Mouse (Mus musculus) intestine, embryonic 16.5 days (tissue): Measurements from ENCODE around the gene Scp2d1. TPM values are rescaled to one million over a fixed set of nuclear protein-coding genes. Genes with fewer than 3 reads are reported as not detected.
A peak's percentile ranks its signal among the peaks of the same experiment; 100 is the strongest.

ENCODE experiments used
- ATAC-seq: fragments of 200-750 bp; cut with Nextera tagmentation; 2 replicates; pipeline ENCODE4 v1.8.0; 2017; ENCODE audit warnings: moderate TSS enrichment, moderate library complexity
- H3K27ac ChIP-seq: fragments of 300-500 bp; sonication (generic); 2 replicates; pipeline ENCODE4 v1.5.1; 2014; ENCODE audit warnings: mild to moderate bottlenecking, low read length
- H3K27me3 ChIP-seq: fragments of 300-500 bp; sonication (generic); replicated peaks from 2 replicates; pipeline ENCODE4 v1.6.1; 2014; ENCODE audit warnings: low read length, control low read depth, mixed read lengths; ENCODE audit not compliant: control insufficient read depth, insufficient read depth
- H3K36me3 ChIP-seq: fragments of 300-500 bp; sonication (generic); 2 replicates; pipeline ENCODE4 v1.6.1; 2014; ENCODE audit warnings: low read length, control low read depth; ENCODE audit not compliant: control insufficient read depth, insufficient read depth
- H3K4me1 ChIP-seq: fragments of 300-500 bp; sonication (generic); 2 replicates; pipeline ENCODE4 v1.6.1; 2014; ENCODE audit warnings: low read length, control low read depth, mixed read lengths; ENCODE audit not compliant: control insufficient read depth, insufficient read depth
- H3K4me2 ChIP-seq: fragments of 300-500 bp; sonication (generic); 2 replicates; pipeline ENCODE4 v1.6.1; 2014; ENCODE audit warnings: low read depth, low read length, control low read depth
- H3K4me3 ChIP-seq: fragments of 300-500 bp; sonication (generic); 2 replicates; pipeline ENCODE4 v1.5.1; 2014; ENCODE audit warnings: mild to moderate bottlenecking, low read length
- H3K9ac ChIP-seq: fragments of 300-500 bp; sonication (generic); 2 replicates; pipeline ENCODE4 v1.6.1; 2014; ENCODE audit warnings: low read depth, low read length
- H3K9me3 ChIP-seq: fragments of 300-500 bp; sonication (generic); 2 replicates; pipeline ENCODE4 v1.6.1; 2016; ENCODE audit warnings: low read length, control low read depth; ENCODE audit not compliant: control insufficient read depth
- WGBS: fragments of 180-500 bp; shearing (Covaris S2); extraction: QIAGEN DNeasy Blood & Tissue Kit; methylation state at CpG from one replicate; pipeline ENCODE4 v1.1.7; 2014; 5-methylcytosine and 5-hydroxymethylcytosine counted together
- polyA plus RNA-seq: library from polyadenylated mRNA; unstranded; fragments of >200 nt; fragmentation: Nextera tagmentation; extraction: Ambion mirVana; gene quantifications from 2 replicates; pipeline ENCODE4 v1.2.1, GENCODE M21; 2015

Gene Scp2d1
- polyA plus RNA-seq, 1 experiment from 2014 or later, result not detected

DNA sequence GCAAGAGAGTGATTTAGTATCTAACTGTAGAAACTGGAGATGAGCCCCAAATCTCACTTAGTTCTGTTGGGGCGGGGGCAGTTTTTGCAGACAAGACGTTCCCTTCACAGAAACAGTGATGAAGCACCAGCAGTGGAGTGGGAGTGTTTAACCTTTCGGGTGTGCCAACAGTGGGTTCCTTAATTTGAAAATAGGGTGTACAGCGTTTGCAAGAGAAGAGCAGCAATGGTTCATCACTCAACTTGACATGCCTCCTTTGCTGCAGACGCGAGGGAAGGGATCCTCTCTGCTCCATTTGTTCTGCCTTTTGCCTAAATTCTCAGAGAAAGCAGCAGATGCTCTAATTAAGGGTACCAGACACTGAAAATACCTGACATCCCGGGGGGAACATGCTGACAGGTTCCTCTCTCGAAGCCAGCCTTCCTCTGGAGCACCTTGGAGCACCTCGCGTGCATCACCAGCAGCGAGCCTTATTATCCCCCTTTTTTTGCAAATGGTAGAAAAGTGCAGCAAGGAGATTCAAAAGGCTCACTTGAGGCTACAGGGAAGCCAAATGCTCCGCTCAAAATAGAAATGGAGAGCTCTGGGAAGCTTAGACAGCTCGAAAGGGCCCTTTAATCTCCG lies 31.7 kb upstream of the Scp2d1 start:
- Histone ChIP-seq H3K9ac (no peak overlapping the region), H3K27me3 (no peaks in the 10 kb centered on the region), H3K4me3 (no peak overlapping the region), H3K4me1 (no peaks in the 10 kb centered on the region), H3K4me2 (no peak overlapping the region), H3K27ac (no peak overlapping the region), H3K9me3 (no peaks in the 10 kb centered on the region), H3K36me3 (no peaks in the 10 kb centered on the region)
- ATAC-seq, result no peak
- WGBS, result 64% methylated on average over 14 of the region's 14 CpGs

DNA sequence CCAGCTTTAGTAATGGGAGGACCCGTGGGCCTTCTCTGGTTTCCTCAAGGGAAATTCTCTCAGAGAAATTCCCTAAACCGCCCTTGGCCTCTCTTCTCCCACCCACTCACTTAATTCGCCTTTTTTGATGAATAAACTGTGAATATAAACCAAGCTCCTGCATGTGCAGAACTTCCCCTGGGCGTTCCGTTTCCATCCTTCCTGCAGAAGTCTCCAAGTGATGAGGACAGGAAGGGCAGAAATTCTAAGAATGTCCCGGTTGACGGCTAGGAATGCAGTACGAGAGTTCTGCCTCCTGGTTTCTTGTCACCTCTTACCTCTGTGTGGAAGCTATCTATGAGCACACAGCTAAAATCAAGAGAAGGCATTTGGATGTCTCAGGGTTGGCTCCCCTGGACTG lies 25.9 kb upstream of the Scp2d1 start:
- Histone ChIP-seq H3K36me3 (no peaks in the 10 kb centered on the region), H3K27me3 (no peaks in the 10 kb centered on the region), H3K9me3 (no peaks in the 10 kb centered on the region), H3K4me3 (no peak overlapping the region), H3K9ac (no peak overlapping the region), H3K27ac (no peak overlapping the region), H3K4me2 (no peak overlapping the region), H3K4me1 (no peaks in the 10 kb centered on the region)
- WGBS, result 59% methylated on average over 8 of the region's 8 CpGs
- ATAC-seq, result no peak

DNA sequence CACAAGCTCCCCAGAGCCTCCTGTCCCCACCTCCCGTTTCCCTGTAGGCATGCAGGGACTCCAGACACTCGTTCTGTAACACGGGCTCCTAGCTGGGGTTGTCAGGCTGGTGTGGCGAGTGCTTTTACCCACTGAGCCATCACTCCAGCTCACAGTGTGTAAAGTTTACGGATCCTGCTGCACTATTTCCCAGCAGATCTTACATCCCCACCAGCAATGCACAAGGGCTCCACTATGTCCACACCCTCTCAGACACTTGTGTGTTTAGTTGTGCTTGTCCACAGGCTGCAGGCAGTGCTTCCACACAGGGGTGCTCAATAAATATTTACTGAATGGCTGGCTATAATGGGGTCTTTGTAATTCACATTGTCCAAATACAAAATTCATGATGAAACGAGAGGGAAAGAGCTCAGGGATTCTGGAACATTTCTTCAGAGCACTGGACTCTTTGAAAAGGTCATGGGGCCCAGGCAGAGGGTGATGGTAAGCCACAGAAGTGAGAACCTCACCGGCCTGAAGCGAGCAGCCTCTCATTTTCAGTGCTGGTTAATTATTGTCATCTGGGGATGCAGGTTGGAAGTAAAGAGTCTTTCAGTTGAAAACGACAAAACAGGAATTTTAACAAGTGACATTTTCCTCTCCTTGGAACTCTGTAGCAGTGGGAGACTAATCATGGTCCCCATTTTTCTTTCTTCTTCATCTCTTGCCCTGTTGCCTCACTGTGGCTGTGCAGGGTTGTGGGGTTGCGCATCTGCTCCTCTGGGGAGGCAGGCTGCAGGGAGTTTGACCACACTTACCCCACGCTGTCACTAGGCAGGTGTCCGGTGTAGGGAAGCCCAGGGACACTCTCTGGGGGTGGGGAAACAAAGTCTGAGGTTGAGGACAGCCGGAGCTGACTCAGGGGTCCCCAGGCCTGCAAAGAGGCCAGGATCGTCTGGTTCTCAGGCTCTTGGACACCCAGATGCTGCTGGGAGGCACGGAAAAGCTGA lies 15.4 kb upstream of the Scp2d1 start:
- no peaks in the 10 kb centered on the region for H3K27me3 ChIP-seq
- H3K27ac ChIP-seq, result peak overlapping the region; percentile 31; the same call in 1 of the 2 replicates
- 44% methylated on average over 15 of the region's 15 CpGs for WGBS

DNA sequence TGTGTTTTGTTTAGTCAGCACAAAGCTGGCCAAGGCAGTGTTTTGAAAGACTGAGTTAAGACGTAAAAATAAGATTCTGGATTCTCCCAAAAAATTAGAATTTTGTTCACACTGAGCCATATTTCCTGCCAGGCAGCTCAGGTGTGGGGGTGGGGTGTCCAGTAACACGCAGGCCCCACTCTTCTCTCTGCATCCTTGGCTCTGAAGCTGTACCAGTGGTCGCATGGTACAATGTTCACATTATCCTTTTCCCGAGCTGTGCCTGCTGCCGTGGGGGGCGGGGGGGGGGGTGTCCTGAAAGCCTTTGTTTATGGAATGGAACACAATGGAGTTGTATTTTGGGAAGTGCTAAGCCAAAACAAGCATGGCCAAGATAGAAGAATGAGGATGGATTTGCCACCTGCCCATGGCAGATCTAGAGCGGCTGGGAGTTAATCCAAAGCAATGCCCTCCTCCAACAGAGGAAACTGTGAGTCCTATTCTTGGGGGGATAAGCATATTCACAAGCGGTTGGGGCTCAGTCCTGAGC lies 5.1 kb downstream of the Scp2d1 start:
- no peaks in the 10 kb centered on the region for H3K36me3 ChIP-seq
- H3K9me3 ChIP-seq, result no peaks in the 10 kb centered on the region
- WGBS, result 74% methylated on average over 8 of the region's 8 CpGs
- no peak overlapping the region for H3K27ac ChIP-seq
- ATAC-seq, result no peak
- no peaks in the 10 kb centered on the region for H3K4me1 ChIP-seq
- no peak overlapping the region for H3K4me2 ChIP-seq
- H3K27me3 ChIP-seq, result no peaks in the 10 kb centered on the region
- no peak overlapping the region for H3K9ac ChIP-seq
- H3K4me3 ChIP-seq, result no peak overlapping the region

More for the DNA sequence above, 15.4 kb upstream of the Scp2d1 start:
- peak; percentile 38; the same call in 1 of the 2 replicates for ATAC-seq
- Histone ChIP-seq H3K4me1 (peaks cover 14% of the 10 kb centered on the region), H3K4me3 (no peak overlapping the region), H3K36me3 (no peaks in the 10 kb centered on the region), H3K9ac (no peak overlapping the region), H3K4me2 (no peak overlapping the region), H3K9me3 (no peaks in the 10 kb centered on the region)

DNA sequence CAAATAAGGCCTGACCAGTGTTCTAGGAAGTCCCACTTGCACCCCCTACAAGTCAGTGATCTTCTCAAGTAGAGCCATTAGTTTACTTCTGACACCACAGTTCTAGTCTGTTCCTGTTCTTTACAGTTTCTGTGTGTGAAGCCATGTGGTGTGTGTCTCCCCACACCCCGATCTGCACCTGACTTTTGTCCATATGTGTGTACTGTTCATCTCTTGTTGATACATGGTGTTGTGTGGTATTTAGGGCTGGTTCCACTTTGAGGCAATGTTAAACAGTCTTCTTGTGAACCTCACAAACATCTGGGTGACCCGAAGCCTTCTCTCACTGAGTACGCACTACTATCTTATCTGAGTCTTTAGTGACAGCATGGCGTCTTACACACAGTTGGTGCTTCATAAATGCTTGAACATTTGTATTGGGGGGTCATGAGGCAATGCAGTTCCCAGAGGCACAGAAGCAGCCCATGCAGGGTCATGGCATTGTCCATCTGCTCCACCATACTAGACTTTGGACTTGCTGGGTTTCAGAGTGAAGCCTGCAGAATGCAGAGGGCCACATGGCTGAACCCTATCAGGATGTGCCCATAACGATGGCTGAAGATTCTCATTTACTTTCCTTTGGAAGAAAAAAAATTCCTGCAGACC lies 13.3 kb downstream of the Scp2d1 start:
- H3K9ac ChIP-seq, result no peak overlapping the region
- no peaks in the 10 kb centered on the region for H3K36me3 ChIP-seq
- H3K9me3 ChIP-seq, result no peaks in the 10 kb centered on the region
- no peaks in the 10 kb centered on the region for H3K27me3 ChIP-seq
- no peak overlapping the region for H3K4me2 ChIP-seq
- H3K27ac ChIP-seq, result peak overlapping the region; percentile 49; the same call in 1 of the 2 replicates
- WGBS, result 64% methylated on average over 5 of the region's 5 CpGs
- peak; percentile 66 for ATAC-seq
- H3K4me3 ChIP-seq, result no peak overlapping the region
- H3K4me1 ChIP-seq, result no peaks in the 10 kb centered on the region

DNA sequence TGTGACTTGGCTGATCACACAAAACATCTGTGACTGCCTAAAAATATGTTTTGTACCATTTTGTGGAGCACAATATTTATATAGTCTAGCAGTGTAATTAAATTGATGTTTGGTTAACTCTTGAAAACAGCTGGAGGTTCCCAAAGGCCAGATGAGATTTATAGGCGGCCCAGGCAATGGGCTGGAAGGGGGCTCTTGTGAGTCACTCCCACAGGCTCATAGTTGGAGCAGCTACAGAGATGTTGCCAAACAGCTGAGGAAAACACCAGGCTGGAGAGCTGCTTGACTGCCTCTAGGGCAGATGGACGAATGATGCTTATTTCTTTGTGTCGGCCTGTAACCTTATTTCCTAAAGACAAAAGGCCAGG lies 13.8 kb downstream of the Scp2d1 start:
- Histone ChIP-seq H3K4me2 (no peak overlapping the region), H3K27ac (no peak overlapping the region), H3K36me3 (no peaks in the 10 kb centered on the region), H3K9ac (no peak overlapping the region), H3K27me3 (no peaks in the 10 kb centered on the region), H3K9me3 (no peaks in the 10 kb centered on the region), H3K4me1 (no peaks in the 10 kb centered on the region), H3K4me3 (no peak overlapping the region)
- 61% methylated on average over 3 of the region's 3 CpGs for WGBS
- ATAC-seq, result peak; percentile 88

DNA sequence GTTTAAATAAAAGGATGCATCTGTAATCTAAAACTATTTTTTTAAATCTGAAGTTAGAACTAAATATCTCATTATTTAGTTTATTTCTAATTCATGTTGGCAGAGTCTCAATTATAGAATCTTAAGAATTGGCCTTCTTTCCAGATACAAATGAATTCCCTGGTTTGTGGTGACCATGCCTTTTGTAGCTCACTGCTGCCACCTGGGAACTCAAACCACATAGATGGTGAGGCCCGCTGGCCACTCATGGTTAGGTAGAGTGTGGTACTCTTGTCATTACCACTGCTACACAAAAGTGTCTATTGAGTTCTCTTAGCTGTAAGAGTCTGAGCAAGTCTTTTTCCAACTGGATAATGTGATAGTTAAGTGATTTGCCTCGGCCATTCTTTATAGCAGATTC lies 45.4 kb downstream of the Scp2d1 start:
- 76% methylated on average over 2 of the region's 2 CpGs for WGBS
- Histone ChIP-seq H3K9ac (no peak overlapping the region), H3K4me1 (no peaks in the 10 kb centered on the region), H3K36me3 (no peaks in the 10 kb centered on the region), H3K9me3 (no peaks in the 10 kb centered on the region), H3K4me2 (no peak overlapping the region), H3K27ac (no peak overlapping the region), H3K27me3 (no peaks in the 10 kb centered on the region), H3K4me3 (no peak overlapping the region)
- no peak for ATAC-seq
